In genomic region chr11:44906456-44906855, GRCm38 (mm10) we compare ENCODE assay signal across 17 mouse cellular contexts.
DNase-seq lines count a peak whose midpoint lies in the region; ATAC-seq and TF ChIP-seq lines count a peak whose summit lies in the region.
"Had no signal": no experiment of that assay in that cellular context is flagged by ENCODE, and none has a peak within 500 bp of the region (broad histone marks: within the 10 kb centered on the region; RNA-seq: fewer than 3 reads in every experiment).

No protein-coding gene starts in this region.

- no peak for ATAC-seq in lung, embryonic 14.5 days (ENCODE audit: insufficient read depth)

- no peaks in the 10 kb centered on the region for H3K4me1 ChIP-seq in lung, embryonic 14.5 days (ENCODE audit: insufficient read depth)
- H3K4me1 ChIP-seq: liver, embryonic 13.5 days had no signal

- H3K27me3 ChIP-seq in lung, embryonic 14.5 days (ENCODE audit: insufficient read depth, low read length), result no peaks in the 10 kb centered on the region
- H3K27me3 ChIP-seq: embryonic facial prominence, embryonic 15.5 days; heart, embryonic 15.5 days; liver, embryonic 13.5 days had no signal

- no peaks in the 10 kb centered on the region for H3K9me3 ChIP-seq in lung, embryonic 14.5 days (ENCODE audit: low read depth, low read length)
- H3K9me3 ChIP-seq: embryonic facial prominence, embryonic 15.5 days; heart, embryonic 15.5 days; liver, embryonic 13.5 days had no signal

- no peak for TF ChIP-seq CTCF in lung, embryonic 14.5 days (IDR thresholded peaks at IDR 0.05; ENCODE audit: low read depth)

- no peak overlapping the region for H3K4me3 ChIP-seq in lung, embryonic 14.5 days (ENCODE audit: low read depth, low read length)
- H3K4me3 ChIP-seq: embryonic facial prominence, embryonic 15.5 days; heart, embryonic 15.5 days; liver, embryonic 13.5 days had no signal

- H3K4me2 ChIP-seq in lung, embryonic 14.5 days, result no peak overlapping the region
- H3K4me2 ChIP-seq: embryonic facial prominence, embryonic 15.5 days; heart, embryonic 15.5 days; liver, embryonic 13.5 days had no signal

- intact Hi-C loops in heart, postnatal 14 days (cut with DNase I), result no loop called here

- H3K9ac ChIP-seq in lung, embryonic 14.5 days, result no peak overlapping the region
- H3K9ac ChIP-seq: embryonic facial prominence, embryonic 15.5 days; heart, embryonic 15.5 days; liver, embryonic 13.5 days had no signal

- H3K27ac ChIP-seq in lung, embryonic 14.5 days (ENCODE audit: low read depth), result no peak overlapping the region
- H3K27ac ChIP-seq: embryonic facial prominence, embryonic 15.5 days; heart, embryonic 15.5 days; liver, embryonic 13.5 days had no signal

- WGBS in lung, embryonic 14.5 days, result 29% methylated on average over 5 of the region's 5 CpGs

- peak; percentile 41 for DNase-seq in gastrocnemius, postnatal 25 days
- no peak for DNase-seq in gastrocnemius, postnatal 10 days
- peak; percentile 24 for DNase-seq in lung, embryonic 14.5 days
- no peak for DNase-seq in lung, postnatal 4 days
- peak; percentile 19 to 29 for DNase-seq in heart, postnatal 14 days
- DNase-seq in skeletal muscle tissue, adult 2 months (ENCODE audit: low read depth, low spot score), result peak; percentile 50
- DNase-seq in layer of hippocampus, postnatal 36 days, result no peak
- DNase-seq: B cell, adult 2 months; cerebellum, adult 18-20 months; left cerebral cortex, postnatal 4 days; liver, embryonic 13.5 days; lung, postnatal 10 days; retina, postnatal 1 day; spleen, adult 18-20 months; thymus, postnatal 4 days had no signal

- H3K36me3 ChIP-seq in lung, embryonic 14.5 days (ENCODE audit: insufficient read depth), result no peaks in the 10 kb centered on the region
- H3K36me3 ChIP-seq: embryonic facial prominence, embryonic 15.5 days; heart, embryonic 15.5 days; liver, embryonic 13.5 days had no signal

Comparison
In these comparisons a context has a peak if more than half of its experiments do, and no peak if none do; other contexts are left out.
1. DNase-seq: peak in gastrocnemius, postnatal 25 days (single experiment), lung, embryonic 14.5 days (single experiment), heart, postnatal 14 days (2 of 2) and skeletal muscle tissue, adult 2 months (single experiment); none in gastrocnemius, postnatal 10 days (single experiment), lung, postnatal 4 days (0 of 2) and layer of hippocampus, postnatal 36 days (0 of 2).